Mouse (Mus musculus) adrenal gland, postnatal 36 days (tissue): ENCODE measurements at regions not wholly inside any gene's neighbourhood (a gene's known extent, or its start where the extent isn't known, plus 50 kb on each side); places are given as distances from the start of the nearest gene placed in this dataset.

Experiments
- DNase-seq, 2 experiments: peaks; one replicate each; pipeline ENCODE4 v3.0.0; 2021; ENCODE audit warnings: mixed read lengths in 1 of 2

DNA sequence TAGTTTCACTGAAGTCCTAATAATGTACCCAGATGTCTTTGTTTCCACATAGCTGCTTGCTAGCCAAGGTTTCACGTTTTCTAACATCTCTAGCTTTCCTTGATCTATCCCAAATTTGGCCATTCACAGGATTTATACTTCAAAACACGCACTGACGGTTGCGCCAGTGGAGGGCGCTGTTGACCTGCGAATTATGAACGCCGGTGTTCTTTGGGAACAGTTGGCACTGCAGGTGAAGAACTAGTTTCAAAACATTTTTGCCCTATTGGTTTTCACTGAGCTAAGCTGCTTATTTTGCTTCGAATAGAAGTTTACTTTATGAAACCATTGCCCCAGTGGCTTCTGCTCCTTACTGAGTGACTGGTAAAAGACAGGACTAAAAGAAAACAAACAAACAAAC is 76.7 kb upstream of the Slitrk3 start:
- peak; percentile 2 to 31 for DNase-seq

DNA sequence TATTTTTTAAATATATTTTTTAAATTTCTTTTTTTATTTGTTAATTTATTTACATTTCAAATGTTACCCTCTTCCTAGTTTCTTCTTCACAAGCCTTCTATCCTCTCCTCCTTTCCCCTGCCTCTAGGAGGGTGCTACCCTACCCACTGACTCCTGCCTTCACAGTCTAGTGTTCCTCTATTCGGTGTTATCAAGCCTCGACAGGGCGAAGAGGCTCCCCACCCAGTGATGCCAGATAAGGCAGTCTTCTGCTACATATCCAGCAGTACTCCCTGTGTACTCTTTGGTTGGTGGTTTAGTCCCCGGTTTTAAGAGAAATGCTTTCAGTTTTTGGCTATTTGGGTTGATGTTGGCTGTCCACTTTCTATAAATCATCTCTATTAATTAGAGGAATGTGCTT is 67.5 kb upstream of the Slitrk3 start:
- no peak for DNase-seq

DNA sequence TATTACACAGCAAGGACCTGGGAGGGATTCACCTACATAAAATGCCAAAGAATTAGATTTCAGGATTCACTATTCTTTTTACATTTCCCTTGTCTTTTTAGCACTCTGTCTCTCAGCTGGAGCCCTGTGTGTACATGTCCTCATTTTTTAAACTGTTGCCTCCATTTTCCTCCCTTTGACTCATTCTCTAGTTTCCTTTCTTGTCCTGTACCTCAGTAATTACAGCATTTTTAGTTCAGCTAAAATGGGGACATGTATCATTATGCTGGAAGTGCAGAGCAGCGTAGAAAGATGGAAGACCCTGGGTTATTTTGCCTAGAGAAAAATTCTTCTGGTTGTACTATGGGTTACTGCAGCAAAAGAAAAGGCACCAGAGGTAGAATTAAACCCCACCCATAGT is 51.5 kb upstream of the Slitrk3 start:
- no peak for DNase-seq
